Mouse (Mus musculus) ES-E14 (cell line): ENCODE results near the gene Map3k1.

ENCODE experiments used
- CHD2 ChIP-seq: IDR thresholded peaks from 2 replicates; pipeline ENCODE4 v1.6.1; 2014; ENCODE audit warnings: mild to moderate bottlenecking, low read depth, low read length, inconsistent platforms
- MAFK ChIP-seq: IDR thresholded peaks from 2 replicates; pipeline ENCODE4 v1.6.1; 2014; ENCODE audit warnings: mild to moderate bottlenecking, low read depth, low read length, inconsistent platforms; ENCODE audit not compliant: insufficient read depth

DNA sequence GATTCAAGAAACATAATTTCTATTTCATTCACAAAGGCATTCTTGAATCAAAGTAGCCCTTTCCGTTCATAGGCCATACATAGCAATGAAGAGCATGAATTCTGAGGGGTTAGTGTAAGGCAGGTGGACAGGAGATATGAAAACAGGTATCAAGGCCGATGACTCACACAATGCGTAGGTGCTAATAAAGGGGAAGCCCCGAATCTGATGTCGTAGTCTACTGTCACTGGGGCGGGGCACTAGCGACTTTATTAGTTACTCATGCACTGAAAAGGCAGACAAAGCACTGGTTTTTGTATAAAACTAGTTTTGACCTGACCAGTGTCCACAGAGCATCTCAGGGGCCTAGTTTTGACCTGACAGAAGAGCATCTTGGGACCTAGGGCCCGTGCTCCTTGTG lies 36.7 kb downstream of the Map3k1 start:
- TF ChIP-seq MAFK (no peak), CHD2 (no peak)
